In genomic region chr15:31449772-31450171, GRCm38 (mm10) we compare ENCODE assay signal across 14 mouse cellular contexts. TPM values are rescaled to one million over a fixed set of nuclear protein-coding genes. Genes with fewer than 3 reads are reported as not detected.
A peak's percentile ranks its signal among the peaks of the same experiment; 100 is the strongest.
DNase-seq lines count a peak whose midpoint lies in the region; ATAC-seq and TF ChIP-seq lines count a peak whose summit lies in the region.
"Had no signal": no experiment of that assay in that cellular context is flagged by ENCODE, and none has a peak within 500 bp of the region (broad histone marks: within the 10 kb centered on the region; RNA-seq: fewer than 3 reads in every experiment).

No protein-coding gene starts in this region.

- 8% methylated on average over 2 of the region's 2 CpGs for WGBS in liver, embryonic 11.5 days
- WGBS in liver, postnatal 0 days (ENCODE audit: insufficient replicate concordance) = 17% methylated on average over 2 of the region's 2 CpGs
- WGBS in heart, embryonic 11.5 days (ENCODE audit: insufficient replicate concordance) = 4% methylated on average over 2 of the region's 2 CpGs

- no peak overlapping the region for H3K9ac ChIP-seq in liver, embryonic 11.5 days (ENCODE audit: low read depth, low read length)
- H3K9ac ChIP-seq in liver, postnatal 0 days (replicated peaks) = no peak overlapping the region
- H3K9ac ChIP-seq in heart, embryonic 11.5 days (ENCODE audit: low read depth, low read length) = no peak overlapping the region
- H3K9ac ChIP-seq: liver, embryonic 14.5 days had no signal

- H3K36me3 ChIP-seq in liver, embryonic 11.5 days (ENCODE audit: control insufficient read depth, insufficient read depth, low read length) = no peaks in the 10 kb centered on the region
- H3K36me3 ChIP-seq in liver, postnatal 0 days (replicated peaks; ENCODE audit: insufficient read depth, low read length) = peaks cover 2% of the 10 kb centered on the region; the same call in 1 of the 2 replicates
- no peaks in the 10 kb centered on the region for H3K36me3 ChIP-seq in heart, embryonic 11.5 days (ENCODE audit: control insufficient read depth, insufficient read depth, low read length)

- TF ChIP-seq EP300 in liver, postnatal 0 days (IDR thresholded peaks at IDR 0.05; ENCODE audit: low read depth) = no peak

- no peak overlapping the region for H3K4me2 ChIP-seq in liver, embryonic 11.5 days
- H3K4me2 ChIP-seq in liver, postnatal 0 days (ENCODE audit: low read depth, low read length) = no peak overlapping the region
- H3K4me2 ChIP-seq in heart, embryonic 11.5 days = no peak overlapping the region; the same call in 1 of the 2 replicates

- no peaks in the 10 kb centered on the region for H3K9me3 ChIP-seq in liver, embryonic 11.5 days (ENCODE audit: control insufficient read depth, low read length)
- no peaks in the 10 kb centered on the region for H3K9me3 ChIP-seq in liver, postnatal 0 days (ENCODE audit: low read length)
- H3K9me3 ChIP-seq in heart, embryonic 11.5 days (replicated peaks; ENCODE audit: control insufficient read depth, low read length) = no peaks in the 10 kb centered on the region

- TF ChIP-seq CTCF in liver, postnatal 0 days (IDR thresholded peaks at IDR 0.05; ENCODE audit: low read depth) = no peak
- no peak for TF ChIP-seq CTCF in layer of hippocampus, adult 2 months (conservative IDR thresholded peaks at IDR 0.05)

- DNase-seq in liver (peak; percentile 35), ZHBTc4 (ENCODE audit: low read depth, low spot score) (peak; percentile 33)
- no peak for DNase-seq in liver, embryonic 11.5 days (ENCODE audit: low spot score)
- peak; percentile 72 for DNase-seq in kidney, postnatal 10 days
- DNase-seq in liver, postnatal 0 days = peak; percentile 30
- DNase-seq in frontal cortex, postnatal 10 days (ENCODE audit: low spot score in 2 of 2) = no peak
- no peak for DNase-seq in layer of hippocampus, adult 2 months (ENCODE audit: low spot score in 2 of 2)
- DNase-seq: adrenal gland, adult 2 months; cerebellum, postnatal 10 days; layer of hippocampus, adult 9-11 months; thymus, postnatal 14 days had no signal

- peaks cover 14% of the 10 kb centered on the region for H3K4me1 ChIP-seq in liver, embryonic 11.5 days (replicated peaks; ENCODE audit: control insufficient read depth, insufficient read depth, low read length)
- H3K4me1 ChIP-seq in liver, postnatal 0 days (ENCODE audit: insufficient read depth) = peaks cover 25% of the 10 kb centered on the region
- peaks cover 7% of the 10 kb centered on the region; the same call in 1 of the 2 replicates for H3K4me1 ChIP-seq in heart, embryonic 11.5 days (ENCODE audit: control insufficient read depth, insufficient read depth, low read length)

- no peak; the same call in 1 of the 2 replicates for ATAC-seq in liver, embryonic 11.5 days (replicated peaks; ENCODE audit: low FRiP score)
- peak; percentile 28 for ATAC-seq in liver, postnatal 0 days
- ATAC-seq in heart, embryonic 11.5 days (replicated peaks; ENCODE audit: insufficient number of reproducible peaks, low FRiP score, low TSS enrichment) = no peak
- ATAC-seq: hindbrain, postnatal 0 days had no signal

- H3K27me3 ChIP-seq in liver, embryonic 11.5 days (replicated peaks; ENCODE audit: control insufficient read depth, insufficient read depth, low read length) = no peaks in the 10 kb centered on the region
- no peaks in the 10 kb centered on the region for H3K27me3 ChIP-seq in liver, postnatal 0 days (ENCODE audit: insufficient read depth, low read length)
- H3K27me3 ChIP-seq in heart, embryonic 11.5 days (ENCODE audit: control insufficient read depth, insufficient read depth, low read length) = no peaks in the 10 kb centered on the region

- no peak overlapping the region for H3K27ac ChIP-seq in liver, embryonic 11.5 days (ENCODE audit: low read depth, low read length)
- no peak overlapping the region for H3K27ac ChIP-seq in liver, postnatal 0 days (ENCODE audit: low read depth)
- no peak overlapping the region for H3K27ac ChIP-seq in layer of hippocampus, adult 2 months
- no peak overlapping the region for H3K27ac ChIP-seq in heart, embryonic 11.5 days (ENCODE audit: low read depth, low read length)
- H3K27ac ChIP-seq: hindbrain, postnatal 0 days; liver, embryonic 14.5 days had no signal

- H3K4me3 ChIP-seq in liver, embryonic 11.5 days (ENCODE audit: low read depth, low read length) = no peak overlapping the region
- H3K4me3 ChIP-seq in liver, postnatal 0 days (ENCODE audit: low read depth, low read length) = no peak overlapping the region
- no peak overlapping the region for H3K4me3 ChIP-seq in layer of hippocampus, adult 2 months
- H3K4me3 ChIP-seq in heart, embryonic 11.5 days (ENCODE audit: low read depth, low read length) = no peak overlapping the region

RNA-seq across cellular contexts. Expression of gene Ropn1l, which starts 3.8 kb away (rescaled TPM):
- 3.0 and 3.1 TPM in 2 replicates for polyA plus RNA-seq in liver, embryonic 11.5 days (2014; fragmentation: Nextera tagmentation; extraction: Ambion mirVana)
- 7.9 and 9.8 TPM in 2 replicates for polyA plus RNA-seq in liver, postnatal 0 days (2015; fragmentation: Nextera tagmentation; extraction: Ambion mirVana)
- 1 to 10 TPM in 1 of 2 experiments, under 1 TPM in 1; 0.88 to 1.2 TPM for total RNA-seq in layer of hippocampus, adult 2 months (2021)
- polyA plus RNA-seq in heart, embryonic 11.5 days (2014; fragmentation: Nextera tagmentation; extraction: Ambion mirVana) = 3.3 TPM in 2 replicates

Comparison
In these comparisons a context has a peak if more than half of its experiments do, and no peak if none do; other contexts are left out.
1. DNase-seq: peak in liver (single experiment), ZHBTc4 (single experiment), kidney, postnatal 10 days (single experiment) and liver, postnatal 0 days (single experiment); none in liver, embryonic 11.5 days (single experiment), frontal cortex, postnatal 10 days (0 of 2) and layer of hippocampus, adult 2 months (0 of 2).